Mouse (Mus musculus) intestine, embryonic 14.5 days (tissue): Measurements from ENCODE around the gene Bcan. TPM values are rescaled to one million over a fixed set of nuclear protein-coding genes. Genes with fewer than 3 reads are reported as not detected.

Source experiments
- ATAC-seq: fragments of 200-750 bp; cut with Nextera tagmentation; replicated peaks from 2 replicates; pipeline ENCODE4 v1.8.0; 2017; ENCODE audit warnings: low read depth, moderate number of reproducible peaks, moderate TSS enrichment, moderate library complexity; ENCODE audit not compliant: low FRiP score, low TSS enrichment
- DNase-seq: peaks from one replicate; pipeline ENCODE4 v3.0.0-alpha.2; 2018; ENCODE audit warnings: low spot score
- H3K27ac ChIP-seq: fragments of 300-500 bp; sonication (generic); 2 replicates; pipeline ENCODE4 v1.5.1; 2014; ENCODE audit warnings: low read depth, mild to moderate bottlenecking, control low read depth
- H3K27me3 ChIP-seq: fragments of 300-500 bp; sonication (generic); replicated peaks from 2 replicates; pipeline ENCODE4 v1.6.1; 2014; ENCODE audit warnings: low read length, control low read depth; ENCODE audit not compliant: control insufficient read depth, insufficient read depth
- H3K36me3 ChIP-seq: fragments of 300-500 bp; sonication (generic); 2 replicates; pipeline ENCODE4 v1.6.1; 2014; ENCODE audit warnings: low read length, control low read depth; ENCODE audit not compliant: control insufficient read depth, insufficient read depth
- H3K4me1 ChIP-seq: fragments of 300-500 bp; sonication (generic); replicated peaks from 2 replicates; pipeline ENCODE4 v1.6.1; 2014; ENCODE audit warnings: low read length, control low read depth, mixed read lengths; ENCODE audit not compliant: control insufficient read depth, insufficient read depth
- H3K4me2 ChIP-seq: fragments of 300-500 bp; sonication (generic); 2 replicates; pipeline ENCODE4 v1.6.1; 2014; ENCODE audit warnings: low read length
- H3K4me3 ChIP-seq: fragments of 300-500 bp; sonication (generic); 2 replicates; pipeline ENCODE4 v1.5.1; 2014; ENCODE audit warnings: low read depth, low read length, control low read depth, mixed read lengths
- H3K9ac ChIP-seq: fragments of 300-500 bp; sonication (generic); 2 replicates; pipeline ENCODE4 v1.6.1; 2014; ENCODE audit warnings: mild to moderate bottlenecking, low read length
- H3K9me3 ChIP-seq: fragments of 300-500 bp; sonication (generic); 2 replicates; pipeline ENCODE4 v1.6.1; 2016; ENCODE audit warnings: low read length, control low read depth; ENCODE audit not compliant: control insufficient read depth
- WGBS: fragments of 180-500 bp; shearing (Covaris S2); extraction: QIAGEN DNeasy Blood & Tissue Kit; methylation state at CpG from one replicate; pipeline ENCODE4 v1.1.7; 2014; 5-methylcytosine and 5-hydroxymethylcytosine counted together
- polyA plus RNA-seq: library from polyadenylated mRNA; unstranded; fragments of >200 nt; fragmentation: Nextera tagmentation; extraction: Ambion mirVana; gene quantifications from 2 replicates; pipeline ENCODE4 v1.2.1, GENCODE M21; 2014

Gene Bcan
- 0.26 and 0.73 TPM in 2 replicates for polyA plus RNA-seq

- Histone ChIP-seq H3K27ac (no peak within 1 kb of the TSS), H3K36me3 (no peaks in the 10 kb centered on the region), H3K4me2 (peak within 1 kb of the TSS; percentile 55), H3K4me3 (peak within 1 kb of the TSS; percentile 33), H3K4me1 (peaks cover 13% of the 10 kb centered on the region), H3K9me3 (no peaks in the 10 kb centered on the region), H3K27me3 (peaks cover 94% of the 10 kb centered on the region), H3K9ac (no peak within 1 kb of the TSS)
- no peak for DNase-seq
- ATAC-seq = no peak
- under 1% methylated on average over 39 of the region's 39 CpGs for WGBS
Observed at GRCm38 (mm10) chr3:88000181-88000580, at the start of gene Bcan. TSS of gene Bcan (minus strand) at chr3:88000230.

GRCm38 (mm10) chr3:88049532-88049931, 49.5 kb upstream of the Bcan start:
- Histone ChIP-seq H3K4me3 (no peak overlapping the region), H3K27ac (no peak overlapping the region), H3K4me1 (no peaks in the 10 kb centered on the region), H3K27me3 (no peaks in the 10 kb centered on the region), H3K4me2 (no peak overlapping the region), H3K36me3 (peaks cover 44% of the 10 kb centered on the region), H3K9me3 (no peaks in the 10 kb centered on the region), H3K9ac (no peak overlapping the region)
- WGBS = 70% methylated on average over 3 of the region's 3 CpGs
- DNase-seq (no peak), ATAC-seq (no peak)

- Histone ChIP-seq H3K9me3 (no peaks in the 10 kb centered on the region), H3K27ac (peak within 1 kb of the TSS; percentile 30; the same call in 1 of the 2 replicates), H3K36me3 (peaks cover 4% of the 10 kb centered on the region), H3K4me3 (peak within 1 kb of the TSS; percentile 85), H3K27me3 (no peaks in the 10 kb centered on the region; the same call in 1 of the 2 replicates), H3K4me2 (peak within 1 kb of the TSS; percentile 75), H3K9ac (peak within 1 kb of the TSS; percentile 55), H3K4me1 (peaks cover 8% of the 10 kb centered on the region; the same call in 1 of the 2 replicates)
- peak; percentile 92 for ATAC-seq
- WGBS = 8% methylated on average over 36 of the region's 36 CpGs
- DNase-seq = peak; percentile 94
Observed at GRCm38 (mm10) chr3:88042661-88043421, 42.8 kb upstream of the Bcan start, which contains the start of gene Gpatch4. TSS of gene Gpatch4 (plus strand) at chr3:88043108.

GRCm38 (mm10) chr3:88035561-88036293, 35.7 kb upstream of the Bcan start:
- ATAC-seq (no peak), DNase-seq (no peak)
- Histone ChIP-seq H3K4me1 (no peaks in the 10 kb centered on the region), H3K36me3 (no peaks in the 10 kb centered on the region), H3K9me3 (no peaks in the 10 kb centered on the region), H3K27ac (no peak overlapping the region), H3K9ac (no peak overlapping the region), H3K4me3 (no peak overlapping the region), H3K27me3 (peaks cover 27% of the 10 kb centered on the region), H3K4me2 (no peak overlapping the region)
- WGBS = 62% methylated on average over 1 of the region's 1 CpGs

DNA sequence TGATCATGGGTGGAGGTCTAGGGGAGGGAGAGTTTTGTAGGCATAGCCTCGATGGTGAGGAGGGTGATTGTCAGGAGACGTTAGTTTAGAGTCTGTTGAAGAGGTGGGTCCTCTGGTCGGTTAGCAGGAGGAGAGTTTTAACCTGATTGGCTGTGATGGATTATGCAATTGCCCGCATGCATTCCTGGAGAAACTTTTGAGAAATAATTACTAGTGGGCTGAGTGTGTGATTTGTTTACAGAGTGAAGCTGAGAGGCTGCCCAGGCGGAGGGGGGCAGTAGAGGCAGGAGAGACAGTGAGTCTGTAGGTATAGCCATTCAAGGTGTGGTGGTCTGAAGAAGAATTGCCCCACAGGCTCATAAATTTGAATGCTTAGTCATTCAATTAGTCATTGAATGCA, 33.5 kb upstream of the Bcan start:
- DNase-seq (no peak), ATAC-seq (no peak)
- no peak overlapping the region for H3K27ac ChIP-seq
- H3K27me3 ChIP-seq = peaks cover 40% of the 10 kb centered on the region
- no peak overlapping the region for H3K9ac ChIP-seq
- H3K4me3 ChIP-seq = no peak overlapping the region
- no peak overlapping the region for H3K4me2 ChIP-seq
- 50% methylated on average over 5 of the region's 5 CpGs for WGBS
- H3K36me3 ChIP-seq = no peaks in the 10 kb centered on the region
- no peaks in the 10 kb centered on the region; the same call in 1 of the 2 replicates for H3K9me3 ChIP-seq
- H3K4me1 ChIP-seq = no peaks in the 10 kb centered on the region

GRCm38 (mm10) chr3:88030608-88031395, 30.8 kb upstream of the Bcan start:
- DNase-seq (no peak), ATAC-seq (no peak)
- H3K27me3 ChIP-seq = peaks cover 55% of the 10 kb centered on the region
- no peaks in the 10 kb centered on the region for H3K4me1 ChIP-seq
- no peak overlapping the region for H3K4me3 ChIP-seq
- WGBS = 17% methylated on average over 19 of the region's 19 CpGs
- H3K36me3 ChIP-seq = no peaks in the 10 kb centered on the region
- H3K9me3 ChIP-seq = peaks cover 7% of the 10 kb centered on the region
- no peak overlapping the region for H3K4me2 ChIP-seq
- H3K27ac ChIP-seq = no peak overlapping the region
- H3K9ac ChIP-seq = no peak overlapping the region

DNA sequence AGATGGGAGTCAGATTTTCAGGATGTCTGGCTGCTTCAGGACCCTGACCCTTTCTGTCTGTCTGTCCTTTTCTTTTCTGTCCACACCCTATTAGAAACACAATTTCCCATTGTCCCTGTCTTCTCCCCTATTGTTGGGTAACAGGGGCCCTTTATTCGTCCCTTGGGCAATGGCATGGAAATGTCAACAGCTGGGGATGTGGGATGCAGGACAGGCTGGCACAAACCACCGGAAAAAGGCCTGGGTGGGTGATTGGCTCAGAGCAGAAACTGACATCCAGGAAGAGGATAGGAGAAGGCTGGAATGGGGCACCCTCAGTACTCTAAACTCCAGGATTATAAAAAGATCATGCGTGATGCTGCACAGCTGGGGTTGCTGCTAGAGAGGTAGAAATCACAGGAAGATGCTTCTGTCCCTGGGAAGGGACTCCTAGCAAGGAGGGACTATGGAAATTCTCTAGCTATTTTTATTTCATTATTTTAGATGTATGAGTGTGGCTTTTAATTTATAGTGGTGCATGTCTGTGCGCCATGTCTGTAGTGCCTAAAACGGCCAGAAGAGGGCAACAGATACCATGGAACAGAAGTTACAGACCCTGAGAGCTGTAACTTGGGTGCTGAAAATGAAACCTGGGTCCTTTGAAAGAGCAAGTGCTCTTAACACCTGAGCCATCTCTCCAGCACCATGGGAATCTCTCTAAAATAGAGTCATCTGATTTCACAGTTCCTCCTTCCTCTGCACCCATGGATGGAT, 27.6 kb upstream of the Bcan start, which contains the start of gene Hapln2:
Gene Hapln2 (minus strand): TSS at position 150 of the 753 bp plus-strand sequence.
- peaks cover 79% of the 10 kb centered on the region for H3K27me3 ChIP-seq
- no peak for DNase-seq
- WGBS = 53% methylated on average over 5 of the region's 5 CpGs
- no peaks in the 10 kb centered on the region for H3K36me3 ChIP-seq
- peaks cover 7% of the 10 kb centered on the region for H3K4me1 ChIP-seq
- peaks cover 7% of the 10 kb centered on the region for H3K9me3 ChIP-seq
- no peak within 1 kb of the TSS for H3K4me3 ChIP-seq
- ATAC-seq = no peak
- H3K9ac ChIP-seq = no peak within 1 kb of the TSS
- no peak within 1 kb of the TSS for H3K27ac ChIP-seq
- H3K4me2 ChIP-seq = no peak within 1 kb of the TSS

DNA sequence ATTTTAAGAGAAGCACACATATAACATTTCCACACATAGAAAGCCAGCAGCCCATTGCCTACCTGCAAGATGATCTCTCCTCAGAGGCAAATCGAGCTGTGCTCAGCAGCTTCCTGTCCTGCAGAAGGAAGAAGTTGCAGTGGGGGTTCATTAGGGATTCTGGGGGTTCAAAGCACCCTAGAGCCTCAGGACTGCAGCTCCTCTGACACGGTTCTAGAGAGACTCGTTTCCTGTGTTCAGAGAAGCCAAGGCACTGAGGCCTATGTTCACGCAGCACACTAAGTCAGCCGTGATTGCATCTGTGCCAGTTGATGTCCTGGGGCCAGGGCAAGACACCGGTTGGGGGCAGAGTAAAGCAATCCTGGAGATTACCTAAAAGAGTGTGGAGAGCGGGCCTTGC, 26.8 kb upstream of the Bcan start:
- peaks cover 7% of the 10 kb centered on the region for H3K4me1 ChIP-seq

More for the DNA sequence above, 26.8 kb upstream of the Bcan start:
- H3K27ac ChIP-seq = no peak overlapping the region
- H3K4me2 ChIP-seq = no peak overlapping the region
- H3K4me3 ChIP-seq = no peak overlapping the region
- H3K27me3 ChIP-seq = peaks cover 79% of the 10 kb centered on the region
- DNase-seq (no peak), ATAC-seq (no peak)
- H3K9me3 ChIP-seq = peaks cover 7% of the 10 kb centered on the region
- 55% methylated on average over 7 of the region's 7 CpGs for WGBS
- H3K36me3 ChIP-seq = no peaks in the 10 kb centered on the region
- H3K9ac ChIP-seq = no peak overlapping the region
